Comparison of ENCODE assay signal across 8 mouse cellular contexts in the genomic region with DNA sequence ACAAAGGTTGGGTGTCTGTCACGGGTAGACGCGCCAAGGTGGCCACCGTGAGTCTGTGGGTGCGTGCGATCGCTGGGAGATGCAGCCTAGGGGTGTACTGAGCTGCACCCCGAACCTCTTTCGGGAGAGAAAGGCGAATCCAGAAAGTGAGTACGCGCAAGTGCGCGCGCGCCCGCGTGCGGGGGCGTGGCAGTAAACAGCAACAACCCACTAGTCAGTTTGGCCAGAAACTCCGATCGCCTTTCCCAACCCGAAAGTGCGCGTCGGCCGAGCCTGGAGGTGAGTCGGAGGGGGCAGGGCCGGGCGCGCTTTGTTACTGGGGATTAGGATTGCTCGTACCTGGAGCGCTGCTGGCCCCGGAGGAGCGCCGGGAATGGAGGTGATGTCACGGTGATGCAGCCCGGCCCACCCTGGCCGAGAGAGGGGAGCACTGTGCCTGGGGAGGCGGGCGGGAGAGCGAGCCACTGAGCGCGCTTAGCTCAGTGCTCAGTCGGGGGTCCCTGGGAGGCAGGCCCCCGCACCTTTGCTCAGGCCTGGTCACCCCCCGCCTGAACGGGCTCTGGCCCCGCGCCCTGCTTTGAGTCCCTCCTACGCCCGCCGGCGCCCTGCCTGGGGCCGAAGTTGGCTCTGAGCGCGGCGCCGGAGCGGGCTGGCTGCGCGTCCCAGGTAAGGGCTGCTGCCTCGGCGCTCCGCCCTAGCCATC. TPM values are rescaled to one million over a fixed set of nuclear protein-coding genes. Genes with fewer than 3 reads are reported as not detected.
A peak's percentile ranks its signal among the peaks of the same experiment; 100 is the strongest.
DNase-seq lines count a peak whose midpoint lies in the region; ATAC-seq lines count a peak whose summit lies in the region.

No protein-coding gene starts in this region.

- H3K4me3 ChIP-seq in erythroblast, embryonic 14.5 days (replicated peaks), result peak overlapping the region; percentile 58
- H3K4me3 ChIP-seq in hindbrain, embryonic 16.5 days (ENCODE audit: low read length), result peak overlapping the region; percentile 65
- peak overlapping the region; percentile 57 for H3K4me3 ChIP-seq in midbrain, embryonic 13.5 days (replicated peaks)

- peak; percentile 92 to 93 for DNase-seq in cerebellum, postnatal 36 days
- peak; percentile 78 for DNase-seq in gastrocnemius, postnatal 14 days
- DNase-seq in liver, result peak; percentile 66
- peak; percentile 31 to 64 for DNase-seq in urinary bladder, adult 18-20 months (ENCODE audit: low spot score in 2 of 2)

- intact Hi-C loops in gastrocnemius, postnatal 14 days (cut with DNase I; ENCODE audit: low total_unique reads), result no loop called here

- H3K4me1 ChIP-seq in erythroblast, embryonic 14.5 days (ENCODE audit: control insufficient read depth), result peaks cover 3% of the 10 kb centered on the region
- H3K4me1 ChIP-seq in hindbrain, embryonic 16.5 days (ENCODE audit: control insufficient read depth, insufficient read depth, low read depth, low read length), result peaks cover 16% of the 10 kb centered on the region
- peaks cover 31% of the 10 kb centered on the region for H3K4me1 ChIP-seq in midbrain, embryonic 13.5 days (replicated peaks)

- WGBS in hindbrain, embryonic 16.5 days, result under 1% methylated on average over 63 of the region's 65 CpGs
- WGBS in midbrain, embryonic 13.5 days, result under 1% methylated on average over 65 of the region's 65 CpGs

- peak overlapping the region; percentile 99 for H3K4me2 ChIP-seq in hindbrain, embryonic 16.5 days (ENCODE audit: low read length)
- H3K4me2 ChIP-seq in midbrain, embryonic 13.5 days (replicated peaks), result peak overlapping the region; percentile 86

- peaks cover 66% of the 10 kb centered on the region for H3K27me3 ChIP-seq in erythroblast, embryonic 14.5 days (ENCODE audit: control insufficient read depth)
- H3K27me3 ChIP-seq in hindbrain, embryonic 16.5 days (replicated peaks; ENCODE audit: control insufficient read depth, insufficient read depth, low read length), result peaks cover 32% of the 10 kb centered on the region
- H3K27me3 ChIP-seq in midbrain, embryonic 13.5 days, result peaks cover 66% of the 10 kb centered on the region

- H3K9ac ChIP-seq in hindbrain, embryonic 16.5 days (ENCODE audit: low read depth, low read length), result peak overlapping the region; percentile 67
- peak overlapping the region; percentile 62 for H3K9ac ChIP-seq in midbrain, embryonic 13.5 days (replicated peaks)

- no peaks in the 10 kb centered on the region for H3K36me3 ChIP-seq in erythroblast, embryonic 14.5 days (ENCODE audit: control insufficient read depth)
- no peaks in the 10 kb centered on the region for H3K36me3 ChIP-seq in hindbrain, embryonic 16.5 days (ENCODE audit: control insufficient read depth, insufficient read depth, low read length)
- no peaks in the 10 kb centered on the region for H3K36me3 ChIP-seq in midbrain, embryonic 13.5 days

- H3K27ac ChIP-seq in hindbrain, embryonic 16.5 days (ENCODE audit: low read depth, low read length), result peak overlapping the region; percentile 9; the same call in 1 of the 2 replicates
- no peak overlapping the region for H3K27ac ChIP-seq in midbrain, embryonic 13.5 days

- H3K9me3 ChIP-seq in erythroblast, embryonic 14.5 days (ENCODE audit: control insufficient read depth, low read length), result no peaks in the 10 kb centered on the region
- H3K9me3 ChIP-seq in hindbrain, embryonic 16.5 days (ENCODE audit: control insufficient read depth, low read length), result no peaks in the 10 kb centered on the region
- no peaks in the 10 kb centered on the region for H3K9me3 ChIP-seq in midbrain, embryonic 13.5 days

- no peak for ATAC-seq in erythroblast, adult 5-6 weeks (replicated peaks; ENCODE audit: low FRiP score, poor library complexity, severe bottlenecking)
- peak; percentile 66 for ATAC-seq in hindbrain, embryonic 16.5 days
- ATAC-seq in midbrain, embryonic 13.5 days, result peak; percentile 53

RNA-seq across cellular contexts. Expression of a gene that starts 0.8 kb away (rescaled TPM):
- polyA plus RNA-seq in erythroblast, embryonic 14.5 days (2012), result 0.02 and 0.06 TPM in 2 replicates
- total RNA-seq in erythroblast, adult 5-6 weeks (2015; ENCODE audit: low replicate concordance), result 0.77 TPM in 1 of 2 replicates, not detected in the other
- total RNA-seq in erythroblast, adult 5-6 weeks (2017; ENCODE audit: low replicate concordance), result 0.09 TPM in 1 of 2 replicates, not detected in the other
- total RNA-seq in gastrocnemius, postnatal 14 days (2021), result 10 to 100 TPM; 39.1 to 43.0 TPM
- 9.7 and 12.9 TPM in 2 replicates for polyA plus RNA-seq in hindbrain, embryonic 16.5 days (2015; fragmentation: Nextera tagmentation; extraction: Ambion mirVana)
- polyA plus RNA-seq in midbrain, embryonic 13.5 days (2015; fragmentation: Nextera tagmentation; extraction: Ambion mirVana), result 5.9 and 7.1 TPM in 2 replicates

RNA-seq across cellular contexts. Expression of a gene that starts 38.1 kb away (rescaled TPM):
- not detected in 2 replicates for polyA plus RNA-seq in erythroblast, embryonic 14.5 days (2012)
- total RNA-seq in erythroblast, adult 5-6 weeks (2015; ENCODE audit: low replicate concordance), result 3.8 and 4.8 TPM in 2 replicates
- 3.7 and 7.1 TPM in 2 replicates for total RNA-seq in erythroblast, adult 5-6 weeks (2017; ENCODE audit: low replicate concordance)
- total RNA-seq in gastrocnemius, postnatal 14 days (2021), result under 1 TPM; 0.55 to 0.84 TPM
- 0.97 and 1.6 TPM in 2 replicates for polyA plus RNA-seq in hindbrain, embryonic 16.5 days (2015; fragmentation: Nextera tagmentation; extraction: Ambion mirVana)
- 0.55 and 0.67 TPM in 2 replicates for polyA plus RNA-seq in midbrain, embryonic 13.5 days (2015; fragmentation: Nextera tagmentation; extraction: Ambion mirVana)

RNA-seq across cellular contexts. Expression of a gene that starts 53.0 kb away (rescaled TPM):
- not detected in 2 replicates for polyA plus RNA-seq in erythroblast, embryonic 14.5 days (2012)
- total RNA-seq in erythroblast, adult 5-6 weeks (2015; ENCODE audit: low replicate concordance), result not detected in 2 replicates
- not detected in 2 replicates for total RNA-seq in erythroblast, adult 5-6 weeks (2017; ENCODE audit: low replicate concordance)
- not detected for total RNA-seq in gastrocnemius, postnatal 14 days (2021)
- polyA plus RNA-seq in hindbrain, embryonic 16.5 days (2015; fragmentation: Nextera tagmentation; extraction: Ambion mirVana), result not detected in 2 replicates
- polyA plus RNA-seq in midbrain, embryonic 13.5 days (2015; fragmentation: Nextera tagmentation; extraction: Ambion mirVana), result not detected in 2 replicates

RNA-seq across cellular contexts. Expression of a gene that starts 56.0 kb away (rescaled TPM):
- polyA plus RNA-seq in erythroblast, embryonic 14.5 days (2012), result not detected in 2 replicates
- total RNA-seq in erythroblast, adult 5-6 weeks (2015; ENCODE audit: low replicate concordance), result not detected in 2 replicates
- not detected in 2 replicates for total RNA-seq in erythroblast, adult 5-6 weeks (2017; ENCODE audit: low replicate concordance)
- 1 to 10 TPM in 1 of 2 experiments, under 1 TPM in 1; 0.38 to 1.1 TPM for total RNA-seq in gastrocnemius, postnatal 14 days (2021)
- 22.4 and 24.2 TPM in 2 replicates for polyA plus RNA-seq in hindbrain, embryonic 16.5 days (2015; fragmentation: Nextera tagmentation; extraction: Ambion mirVana)
- 30.1 and 33.6 TPM in 2 replicates for polyA plus RNA-seq in midbrain, embryonic 13.5 days (2015; fragmentation: Nextera tagmentation; extraction: Ambion mirVana)
